Mouse (Mus musculus): ENCODE data around the gene Stac2. TPM values are rescaled to one million over a fixed set of nuclear protein-coding genes. Genes with fewer than 3 reads are reported as not detected.

Gene Stac2
- polyA plus RNA-seq (2015; fragmentation: Nextera tagmentation; extraction: Ambion mirVana), result 0.78 and 1.0 TPM in 2 replicates

DNA sequence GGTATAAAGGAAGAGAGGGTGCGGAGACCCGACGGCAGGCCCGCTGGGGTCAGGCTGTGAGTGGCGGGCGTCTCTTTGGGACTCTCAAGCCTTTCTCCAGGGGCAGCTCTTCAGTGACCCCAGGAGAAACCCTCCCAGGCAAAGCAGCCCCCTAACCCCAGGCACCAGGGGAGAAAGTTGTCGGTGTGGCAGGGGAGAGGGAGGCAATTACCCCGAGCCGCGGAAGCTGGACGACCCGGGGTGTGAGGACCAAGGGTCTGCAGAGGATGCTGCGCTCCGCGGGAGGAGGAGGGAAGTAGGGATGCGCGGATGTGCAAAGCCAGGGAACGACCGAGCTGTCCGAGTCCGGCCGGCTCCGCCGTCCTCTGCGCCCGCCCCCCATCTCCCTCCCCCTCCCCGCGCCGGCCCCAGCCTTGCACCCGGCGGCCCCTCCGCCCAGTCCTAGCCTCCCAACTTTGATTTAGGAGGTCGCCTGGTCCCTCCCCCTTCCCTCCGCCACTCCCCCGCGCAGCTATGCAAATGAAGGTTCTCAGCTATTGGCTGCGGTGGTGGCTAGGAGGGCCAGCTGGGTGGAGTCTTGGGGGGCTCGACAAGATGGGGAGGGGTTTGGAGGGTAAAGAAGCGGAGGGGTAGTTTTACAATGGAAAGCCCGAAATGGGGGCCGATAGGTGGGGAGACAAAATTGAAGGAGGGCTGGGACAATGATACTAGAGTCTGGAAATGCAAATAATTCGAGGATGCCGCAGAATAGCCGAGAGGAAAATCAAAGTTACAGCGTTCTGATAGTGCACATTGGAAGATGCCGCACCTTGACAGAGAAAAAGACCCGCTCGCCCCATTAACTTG lies at the start of gene Stac2:
Stac2 (minus strand) TSS at position 474 of the 846 bp plus-strand sequence.
- ATAC-seq (replicated peaks; ENCODE audit: insufficient number of reproducible peaks, insufficient read depth, low FRiP score, low read depth), result peak; percentile 81
- H3K4me2 ChIP-seq, result peak within 1 kb of the TSS; percentile 85
- no peak within 1 kb of the TSS for H3K27ac ChIP-seq
- H3K4me3 ChIP-seq, result peak within 1 kb of the TSS; percentile 54
- H3K9me3 ChIP-seq (replicated peaks), result no peaks in the 10 kb centered on the region
- WGBS, result 2% methylated on average over 37 of the region's 48 CpGs
- H3K27me3 ChIP-seq, result peaks cover 61% of the 10 kb centered on the region
- H3K36me3 ChIP-seq, result no peaks in the 10 kb centered on the region
- peak within 1 kb of the TSS; percentile 49 for H3K9ac ChIP-seq
- H3K4me1 ChIP-seq (replicated peaks), result peaks cover 44% of the 10 kb centered on the region

DNA sequence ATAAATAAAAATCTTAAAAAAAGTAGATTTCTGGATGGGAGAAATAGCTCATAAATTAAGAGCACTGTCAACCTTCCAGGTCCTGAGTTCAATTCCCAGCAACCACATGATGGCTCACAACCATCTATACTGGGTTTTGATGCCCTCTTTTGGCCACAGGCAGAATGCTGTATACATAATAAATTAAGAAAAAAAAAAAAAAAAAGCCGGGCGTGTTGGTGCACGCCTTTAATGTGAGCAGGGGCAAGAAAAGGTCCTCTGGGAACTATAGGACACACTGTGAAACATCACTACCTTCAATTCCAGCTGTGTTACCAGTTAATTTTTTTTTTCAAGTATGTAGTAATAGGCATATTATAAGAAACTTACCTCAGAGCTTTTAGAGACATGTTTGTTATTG lies 48.1 kb upstream of the Stac2 start:
- ATAC-seq (replicated peaks; ENCODE audit: insufficient number of reproducible peaks, insufficient read depth, low FRiP score, low read depth), result no peak
- H3K4me1 ChIP-seq (replicated peaks), result no peaks in the 10 kb centered on the region
- no peaks in the 10 kb centered on the region for H3K27me3 ChIP-seq
- H3K36me3 ChIP-seq, result peaks cover 75% of the 10 kb centered on the region
- H3K9ac ChIP-seq, result no peak overlapping the region
- H3K9me3 ChIP-seq (replicated peaks), result no peaks in the 10 kb centered on the region
- H3K4me3 ChIP-seq, result no peak overlapping the region
- no peak overlapping the region for H3K4me2 ChIP-seq
- WGBS, result 94% methylated on average over 3 of the region's 3 CpGs
- no peak overlapping the region for H3K27ac ChIP-seq

DNA sequence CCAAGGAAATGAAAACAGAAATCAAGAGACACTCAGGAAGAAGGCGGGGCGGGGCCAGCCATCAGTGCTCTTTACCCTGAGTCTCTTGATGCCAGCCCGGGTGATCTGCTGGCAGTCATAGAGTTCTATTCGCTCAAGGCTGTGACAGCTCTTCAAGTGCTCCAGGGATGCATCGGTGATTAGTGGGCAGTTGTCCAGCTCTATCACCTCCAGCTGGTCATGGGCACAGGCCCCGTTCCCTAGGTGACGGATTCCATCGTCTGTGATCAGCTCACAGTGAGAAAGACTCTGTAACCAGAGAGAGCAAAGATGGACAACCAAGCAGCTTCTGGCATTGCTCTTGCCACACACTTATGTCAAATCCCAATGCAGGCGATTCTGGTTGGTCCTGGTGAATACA lies 37.3 kb upstream of the Stac2 start:
- 76% methylated on average over 9 of the region's 9 CpGs for WGBS

DNA sequence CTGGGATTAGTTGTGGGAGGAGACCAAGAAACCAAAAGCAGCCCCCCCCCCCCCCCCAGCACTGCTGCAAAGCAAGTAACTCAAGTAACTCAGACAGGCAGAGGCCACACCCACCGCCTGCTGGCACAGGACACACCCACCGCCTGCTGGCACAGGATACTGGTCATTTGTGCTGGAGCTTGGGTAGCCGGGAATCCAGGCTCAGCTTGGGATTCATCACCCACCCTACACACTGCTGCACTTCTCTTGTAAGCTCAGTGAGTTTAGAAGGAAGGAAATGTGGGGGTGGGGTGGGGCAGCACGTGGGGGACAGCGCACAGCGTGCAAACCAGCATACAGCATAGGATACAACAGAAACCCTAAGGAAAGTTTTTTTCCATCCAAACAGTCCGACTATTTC lies 35.0 kb upstream of the Stac2 start:
- Histone ChIP-seq H3K27me3 (no peaks in the 10 kb centered on the region), H3K9ac (0 out of 2 replicates have a peak overlapping the region, but pooled peaks have one; percentile 21), H3K36me3 (peaks cover 40% of the 10 kb centered on the region), H3K4me3 (no peak overlapping the region), H3K9me3 (replicated peaks) (no peaks in the 10 kb centered on the region), H3K27ac (peak overlapping the region; percentile 51; the same call in 1 of the 2 replicates), H3K4me2 (peak overlapping the region; percentile 38), H3K4me1 (replicated peaks) (peaks cover 6% of the 10 kb centered on the region)
- ATAC-seq (replicated peaks; ENCODE audit: insufficient number of reproducible peaks, insufficient read depth, low FRiP score, low read depth), result peak; percentile 80
- WGBS, result 29% methylated on average over 7 of the region's 7 CpGs

More for the DNA sequence above, 37.3 kb upstream of the Stac2 start:
- H3K9ac ChIP-seq, result no peak overlapping the region
- no peak overlapping the region for H3K4me2 ChIP-seq
- peaks cover 51% of the 10 kb centered on the region for H3K36me3 ChIP-seq
- no peak overlapping the region for H3K27ac ChIP-seq
- no peak for ATAC-seq (replicated peaks; ENCODE audit: insufficient number of reproducible peaks, insufficient read depth, low FRiP score, low read depth)
- no peaks in the 10 kb centered on the region for H3K27me3 ChIP-seq
- H3K4me3 ChIP-seq, result no peak overlapping the region
- no peaks in the 10 kb centered on the region for H3K9me3 ChIP-seq (replicated peaks)
- peaks cover 6% of the 10 kb centered on the region for H3K4me1 ChIP-seq (replicated peaks)

DNA sequence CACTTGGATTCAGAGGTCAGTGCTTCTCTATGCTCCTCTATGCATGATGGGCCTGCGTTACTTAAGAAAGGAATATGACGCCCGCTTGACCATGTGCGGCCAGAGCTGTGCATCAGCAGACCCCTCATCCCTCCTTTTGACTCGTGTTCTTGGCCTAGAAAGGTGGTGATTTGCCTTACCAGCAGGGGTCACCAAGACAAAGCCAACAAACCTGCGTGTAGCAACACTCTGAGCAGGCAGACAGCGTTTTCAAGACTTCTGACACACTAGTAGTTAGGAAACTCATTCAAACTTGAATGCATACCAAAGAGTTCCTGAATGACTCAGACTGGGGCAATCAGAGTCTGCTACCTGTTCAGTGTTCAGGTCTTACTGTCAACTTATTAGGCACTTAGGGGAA lies 33.3 kb upstream of the Stac2 start:
- H3K27ac ChIP-seq, result no peak overlapping the region
- no peak overlapping the region for H3K4me3 ChIP-seq
- no peak overlapping the region for H3K4me2 ChIP-seq
- H3K27me3 ChIP-seq, result no peaks in the 10 kb centered on the region
- H3K9me3 ChIP-seq (replicated peaks), result no peaks in the 10 kb centered on the region
- 70% methylated on average over 7 of the region's 7 CpGs for WGBS
- no peak overlapping the region for H3K9ac ChIP-seq
- peaks cover 7% of the 10 kb centered on the region for H3K4me1 ChIP-seq (replicated peaks)
- H3K36me3 ChIP-seq, result peaks cover 24% of the 10 kb centered on the region
- ATAC-seq (replicated peaks; ENCODE audit: insufficient number of reproducible peaks, insufficient read depth, low FRiP score, low read depth), result no peak

DNA sequence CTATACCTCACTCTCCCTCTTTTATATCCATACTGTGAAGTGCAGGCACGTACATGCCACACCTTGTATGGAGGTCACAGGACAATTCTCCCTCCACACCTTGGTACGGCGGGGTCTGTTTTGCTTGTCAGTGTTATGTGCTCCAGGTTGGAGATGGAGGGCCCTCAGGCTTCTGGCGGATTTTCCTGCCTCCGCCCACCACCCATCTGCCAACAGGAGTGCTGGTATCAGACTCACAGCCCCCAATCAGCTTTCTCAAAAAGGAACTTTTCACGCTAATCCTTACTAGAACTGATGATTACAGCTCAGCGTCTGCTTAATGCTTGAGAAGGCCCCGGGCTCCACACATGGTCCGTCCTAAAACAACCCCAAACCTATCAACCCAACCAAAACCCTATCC lies 32.9 kb upstream of the Stac2 start:
- Histone ChIP-seq H3K9ac (no peak overlapping the region), H3K9me3 (replicated peaks) (no peaks in the 10 kb centered on the region), H3K27me3 (no peaks in the 10 kb centered on the region), H3K4me1 (replicated peaks) (peaks cover 9% of the 10 kb centered on the region), H3K4me2 (no peak overlapping the region), H3K36me3 (peaks cover 19% of the 10 kb centered on the region), H3K27ac (no peak overlapping the region), H3K4me3 (no peak overlapping the region)
- ATAC-seq (replicated peaks; ENCODE audit: insufficient number of reproducible peaks, insufficient read depth, low FRiP score, low read depth), result no peak
- WGBS, result 89% methylated on average over 9 of the region's 9 CpGs

DNA sequence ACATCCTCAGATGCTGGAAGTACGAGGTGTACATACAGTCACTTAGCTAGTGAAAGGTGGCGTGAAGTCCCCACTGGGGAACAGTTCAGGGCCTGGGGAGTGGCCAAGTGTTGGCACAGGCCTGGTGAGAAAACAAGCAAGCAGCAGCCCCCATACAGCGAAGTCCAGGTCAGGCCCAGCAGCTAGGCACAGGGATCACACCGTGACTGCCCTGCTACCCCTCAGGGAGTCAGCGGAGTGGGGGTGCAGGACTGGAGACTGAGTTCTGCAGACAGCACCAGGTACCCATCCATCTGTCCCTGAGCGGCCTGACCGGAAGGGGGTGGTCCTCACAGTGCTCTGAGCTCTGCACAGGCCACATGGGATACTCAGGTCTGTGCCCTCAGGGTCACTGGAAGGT lies 29.5 kb upstream of the Stac2 start:
- H3K4me2 ChIP-seq, result no peak overlapping the region
- H3K9ac ChIP-seq, result no peak overlapping the region
- WGBS, result 87% methylated on average over 7 of the region's 7 CpGs
- no peak overlapping the region for H3K27ac ChIP-seq
- no peaks in the 10 kb centered on the region for H3K27me3 ChIP-seq
- H3K9me3 ChIP-seq (replicated peaks), result no peaks in the 10 kb centered on the region
- no peaks in the 10 kb centered on the region for H3K36me3 ChIP-seq
- H3K4me1 ChIP-seq (replicated peaks), result peaks cover 3% of the 10 kb centered on the region; the same call in 1 of the 2 replicates
- no peak overlapping the region for H3K4me3 ChIP-seq
- ATAC-seq (replicated peaks; ENCODE audit: insufficient number of reproducible peaks, insufficient read depth, low FRiP score, low read depth), result no peak

DNA sequence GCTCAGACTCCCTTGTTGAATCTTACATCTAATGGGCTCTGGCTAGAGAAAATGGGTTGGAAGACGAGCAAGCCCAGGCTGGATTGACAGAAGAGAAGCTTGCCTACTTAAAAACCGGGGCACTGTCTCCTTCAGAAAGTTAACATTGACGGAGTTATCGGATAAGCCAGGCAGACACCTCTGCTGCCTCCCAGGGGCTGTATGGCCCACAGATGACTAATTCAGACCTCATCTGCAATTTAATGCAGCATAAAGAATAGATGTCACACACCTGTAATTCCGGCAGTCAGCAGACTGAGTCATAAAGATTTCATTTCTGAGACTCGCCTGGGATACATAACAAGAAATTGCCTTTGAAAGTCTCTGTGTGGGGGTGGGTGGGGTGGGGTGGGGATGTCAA lies 27.2 kb upstream of the Stac2 start:
- Histone ChIP-seq H3K4me3 (no peak overlapping the region), H3K4me2 (no peak overlapping the region), H3K4me1 (replicated peaks) (peaks cover 20% of the 10 kb centered on the region), H3K9me3 (replicated peaks) (no peaks in the 10 kb centered on the region), H3K9ac (no peak overlapping the region), H3K36me3 (no peaks in the 10 kb centered on the region), H3K27ac (no peak overlapping the region), H3K27me3 (no peaks in the 10 kb centered on the region)
- no peak for ATAC-seq (replicated peaks; ENCODE audit: insufficient number of reproducible peaks, insufficient read depth, low FRiP score, low read depth)
- 79% methylated on average over 6 of the region's 6 CpGs for WGBS

DNA sequence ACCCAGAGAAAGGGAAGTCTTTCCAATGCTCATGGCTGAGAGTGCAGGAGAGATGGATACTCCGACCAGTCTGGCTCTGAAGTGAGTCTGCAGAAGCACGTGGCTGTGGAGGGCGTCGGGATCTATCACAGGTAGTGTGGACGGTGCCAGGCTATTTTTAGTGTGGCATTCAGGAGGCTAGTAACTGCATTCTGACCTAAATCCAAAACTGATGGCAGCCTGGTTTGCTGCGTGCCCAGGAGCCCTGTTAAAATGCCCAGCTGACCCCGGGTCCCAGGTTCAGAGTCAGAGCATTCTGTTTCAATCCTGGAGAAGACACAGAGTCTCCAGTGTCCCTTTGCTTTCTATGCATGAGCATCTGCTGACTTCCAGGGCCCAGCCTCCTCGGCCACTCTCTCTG lies 23.8 kb upstream of the Stac2 start:
- Histone ChIP-seq H3K4me3 (no peak overlapping the region), H3K4me1 (replicated peaks) (peaks cover 26% of the 10 kb centered on the region), H3K27me3 (no peaks in the 10 kb centered on the region), H3K36me3 (no peaks in the 10 kb centered on the region), H3K9me3 (replicated peaks) (no peaks in the 10 kb centered on the region), H3K9ac (no peak overlapping the region), H3K27ac (peak overlapping the region; percentile 15; the same call in 1 of the 2 replicates), H3K4me2 (no peak overlapping the region)
- no peak; the same call in 1 of the 2 replicates for ATAC-seq (replicated peaks; ENCODE audit: insufficient number of reproducible peaks, insufficient read depth, low FRiP score, low read depth)
- 49% methylated on average over 8 of the region's 8 CpGs for WGBS

DNA sequence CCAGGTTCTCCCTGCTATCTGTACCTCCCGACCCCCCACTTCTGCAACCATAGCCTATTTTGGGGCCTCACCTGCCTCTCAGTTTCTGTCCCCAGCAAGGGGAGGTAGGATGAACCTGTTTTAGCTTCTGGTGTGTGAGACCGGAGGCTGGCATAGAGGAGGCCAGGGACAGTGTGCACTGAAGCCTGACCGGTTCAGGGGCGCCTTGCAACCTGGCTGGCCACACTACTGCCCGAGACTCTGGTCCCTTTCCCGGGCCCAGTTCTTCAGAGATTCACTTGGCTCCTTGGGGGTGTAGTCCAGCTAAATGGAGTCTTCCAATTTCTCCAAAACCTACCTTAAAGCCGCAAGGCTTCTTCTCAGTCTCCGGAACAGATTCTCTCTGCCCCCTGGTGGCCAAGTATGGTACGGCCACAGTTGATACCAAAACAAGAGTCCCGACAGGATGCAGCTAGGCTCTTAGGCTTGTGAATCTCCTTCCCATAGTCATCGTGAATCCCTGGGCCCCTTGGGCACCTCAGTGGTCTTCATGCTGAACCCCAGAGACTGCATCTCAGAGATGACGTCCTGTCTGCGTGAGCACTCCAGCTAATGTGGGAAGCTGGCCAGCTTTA lies 22.0 kb upstream of the Stac2 start:
- no peaks in the 10 kb centered on the region for H3K9me3 ChIP-seq (replicated peaks)
- H3K9ac ChIP-seq, result peak overlapping the region; percentile 51
- peak overlapping the region; percentile 17 for H3K4me3 ChIP-seq
- H3K27ac ChIP-seq, result peak overlapping the region; percentile 71
- ATAC-seq (replicated peaks; ENCODE audit: insufficient number of reproducible peaks, insufficient read depth, low FRiP score, low read depth), result peak; percentile 39
- H3K27me3 ChIP-seq, result no peaks in the 10 kb centered on the region
- 17% methylated on average over 13 of the region's 13 CpGs for WGBS
- peaks cover 23% of the 10 kb centered on the region for H3K4me1 ChIP-seq (replicated peaks)
- H3K4me2 ChIP-seq, result peak overlapping the region; percentile 43
- no peaks in the 10 kb centered on the region for H3K36me3 ChIP-seq

DNA sequence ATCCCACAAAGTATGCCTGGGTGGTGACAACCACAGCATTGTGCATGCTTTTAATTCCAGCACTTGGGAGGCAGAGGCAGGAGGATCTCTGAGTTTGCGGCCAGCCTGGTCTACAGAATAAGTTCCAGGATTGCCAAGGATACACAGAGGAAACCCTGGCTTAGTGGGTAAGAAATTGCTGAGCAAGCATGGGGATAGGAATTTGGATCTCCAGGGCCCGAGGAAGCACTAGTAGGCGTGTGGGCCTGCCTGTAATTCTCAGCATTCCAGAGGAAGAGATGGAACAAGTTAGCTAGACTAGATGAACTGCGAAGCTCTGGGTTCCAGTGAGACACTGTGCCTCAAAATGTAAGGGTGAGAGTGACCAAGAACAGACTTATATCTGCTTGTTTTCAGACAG lies 20.2 kb upstream of the Stac2 start:
- Histone ChIP-seq H3K9ac (no peak overlapping the region), H3K27me3 (no peaks in the 10 kb centered on the region), H3K4me3 (no peak overlapping the region), H3K36me3 (no peaks in the 10 kb centered on the region), H3K4me2 (no peak overlapping the region), H3K4me1 (replicated peaks) (peaks cover 23% of the 10 kb centered on the region), H3K27ac (no peak overlapping the region), H3K9me3 (replicated peaks) (no peaks in the 10 kb centered on the region)
- no peak for ATAC-seq (replicated peaks; ENCODE audit: insufficient number of reproducible peaks, insufficient read depth, low FRiP score, low read depth)
- WGBS, result 74% methylated on average over 4 of the region's 4 CpGs

Data from heart, embryonic 15.5 days (tissue).